Mouse (Mus musculus) testis, adult 2 months (tissue): Measurements from ENCODE around the gene Ptprt.

Source experiments
- CTCF ChIP-seq: fragments of 200-500 bp; IDR thresholded peaks from 2 replicates; pipeline ENCODE4 v1.5.1; 2012; ENCODE audit warnings: low read depth, mild to moderate bottlenecking, inconsistent platforms, low read length, moderate library complexity; ENCODE audit not compliant: control insufficient read depth, insufficient read depth, insufficient replicate concordance
- POLR2A ChIP-seq: fragments of 200-500 bp; IDR thresholded peaks from 2 replicates; pipeline ENCODE4 v1.6.1; 2012; ENCODE audit warnings: low read depth, mild to moderate bottlenecking, inconsistent platforms, low read length, moderate library complexity; ENCODE audit not compliant: control insufficient read depth

GRCm38 (mm10) chr2:161561502-161561901 lies 1099.4 kb downstream of the Ptprt start:
- TF ChIP-seq POLR2A, result no peak
- no peak for TF ChIP-seq CTCF
